Mouse (Mus musculus) urinary bladder, postnatal 4 days (tissue): ENCODE results near the gene Ube2l3.

Source experiments
- DNase-seq, 2 experiments: peaks; one replicate each; pipeline ENCODE4 v3.0.0; 2021 to 2022; ENCODE audit warnings: low spot score in 2 of 2

Ube2l3 gene

DNA sequence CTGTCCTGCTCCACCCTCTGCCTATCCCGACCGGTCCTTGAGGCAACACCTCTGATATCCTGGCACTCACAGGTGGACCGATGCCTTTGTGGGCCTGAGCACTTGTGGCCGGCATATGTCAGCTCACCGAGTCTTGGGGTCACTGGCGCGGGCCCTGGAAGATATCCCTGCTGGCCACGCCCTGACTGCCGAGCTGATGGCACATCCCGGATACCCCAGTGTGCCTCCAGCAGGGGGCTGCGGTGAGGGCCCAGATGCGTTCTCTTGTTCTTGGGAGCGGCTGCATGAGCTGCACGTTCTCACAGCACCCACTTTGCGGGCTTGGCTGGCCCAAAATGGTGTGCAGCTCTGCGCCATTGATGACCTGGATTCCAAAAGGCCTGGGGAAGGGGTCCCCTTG, 54.4 kb downstream of the Ube2l3 start:
- DNase-seq, result no peak

DNA sequence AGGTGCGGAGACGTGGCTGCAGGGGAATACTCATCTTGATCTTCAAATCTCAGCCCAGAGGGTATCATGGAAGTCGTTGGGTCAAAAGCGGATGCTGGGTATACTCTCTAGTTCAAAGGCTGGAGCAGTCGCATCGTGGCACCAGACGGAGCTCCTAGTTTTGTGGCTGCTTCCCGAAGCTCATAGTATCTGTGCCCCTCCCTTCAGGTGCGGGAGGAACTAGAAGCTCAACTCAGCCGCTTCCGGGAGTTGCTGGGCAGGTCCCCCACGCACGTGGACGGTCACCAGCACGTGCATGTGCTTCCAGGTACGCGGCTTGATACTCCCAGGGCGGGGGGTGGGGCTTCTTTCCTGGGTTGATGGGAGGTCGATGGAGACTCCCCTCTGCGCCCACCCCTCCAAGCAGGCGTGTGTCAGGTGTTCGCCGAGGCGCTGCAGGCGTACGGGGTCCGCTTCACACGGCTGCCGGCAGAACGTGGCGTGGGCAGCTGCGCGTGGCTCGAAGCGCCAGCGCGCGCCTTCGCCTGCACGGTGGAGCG, 55.0 kb downstream of the Ube2l3 start:
- DNase-seq, result no peak

DNA sequence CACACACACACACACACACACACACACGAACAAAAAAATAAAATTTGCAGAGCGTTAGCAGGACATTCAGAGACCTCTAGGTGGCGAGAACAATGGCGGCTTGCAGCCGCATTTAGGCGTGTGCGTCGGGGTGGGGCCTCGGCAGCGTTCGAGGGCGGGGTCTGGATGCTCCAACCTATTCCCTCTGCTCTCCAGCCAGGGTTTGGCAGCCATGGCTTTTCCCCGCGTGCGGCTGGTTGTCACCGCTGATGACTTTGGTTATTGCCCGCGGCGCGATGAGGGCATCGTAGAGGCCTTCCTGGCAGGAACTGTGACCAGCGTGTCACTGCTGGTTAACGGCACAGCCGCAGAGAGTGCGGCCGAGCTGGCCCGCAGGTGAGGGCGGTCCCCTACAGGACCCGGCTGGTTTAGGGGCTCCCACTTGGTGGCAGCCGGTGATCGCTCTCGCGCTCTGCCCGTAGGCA, 55.6 kb downstream of the Ube2l3 start, which contains the start of gene Ccdc116:
Gene Ccdc116 (minus strand): TSS at position 458 of the 464 bp plus-strand sequence.
- peak; percentile 70 to 81 for DNase-seq

DNA sequence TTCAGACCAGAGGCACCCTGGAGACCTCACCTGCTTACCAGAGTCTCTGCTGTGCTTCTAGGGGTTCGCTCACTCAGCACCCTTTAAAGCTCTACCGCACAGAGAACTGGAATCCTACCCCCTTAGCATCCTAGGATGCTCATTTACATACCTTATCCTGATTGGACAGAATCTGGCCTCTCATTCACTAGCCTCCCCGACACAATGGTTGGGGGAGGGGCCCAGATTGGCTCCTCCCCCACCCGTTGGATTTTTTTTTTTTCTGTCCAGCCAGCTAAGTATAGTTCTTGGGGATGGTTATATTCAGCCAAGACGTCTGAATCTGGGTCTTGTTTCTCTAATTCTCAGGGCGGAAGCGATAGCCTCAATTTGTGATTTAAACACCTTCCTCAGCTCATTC, 58.1 kb downstream of the Ube2l3 start, which contains the start of gene Ydjc:
Gene Ydjc (plus strand): TSS at position 283 of the 400 bp plus-strand sequence.
- no peak for DNase-seq

DNA sequence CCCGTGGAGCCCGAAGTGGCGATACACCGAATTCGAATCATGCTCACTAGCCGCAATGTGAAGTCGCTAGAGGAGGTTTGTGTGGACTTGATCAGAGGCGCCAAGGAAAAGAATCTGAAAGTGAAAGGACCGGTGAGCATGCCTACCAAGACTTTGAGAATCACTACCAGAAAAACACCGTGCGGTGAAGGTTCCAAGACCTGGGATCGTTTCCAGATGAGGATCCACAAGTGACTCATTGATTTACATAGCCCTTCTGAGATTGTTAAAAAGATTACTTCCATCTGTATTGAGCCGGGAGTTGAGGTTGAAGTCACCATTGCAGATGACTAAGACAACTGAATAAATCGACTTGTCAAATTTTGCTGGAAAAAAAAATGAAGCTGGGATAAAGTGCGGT, 65.1 kb downstream of the Ube2l3 start:
- DNase-seq, result no peak

DNA sequence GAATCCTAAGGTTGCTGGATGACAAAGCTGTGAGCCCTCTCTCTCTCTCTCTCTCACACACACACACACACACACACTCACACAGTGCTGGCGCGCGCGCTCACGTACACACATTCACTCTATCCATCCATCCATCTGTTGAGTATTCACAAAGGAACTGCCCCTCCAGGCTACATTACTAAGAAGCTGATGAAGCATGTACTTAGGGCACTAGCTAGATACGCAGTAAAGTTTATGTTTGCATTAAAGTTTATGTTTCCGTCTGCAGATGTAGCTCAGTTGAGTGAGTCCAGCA, 69.6 kb downstream of the Ube2l3 start:
- DNase-seq, result no peak

DNA sequence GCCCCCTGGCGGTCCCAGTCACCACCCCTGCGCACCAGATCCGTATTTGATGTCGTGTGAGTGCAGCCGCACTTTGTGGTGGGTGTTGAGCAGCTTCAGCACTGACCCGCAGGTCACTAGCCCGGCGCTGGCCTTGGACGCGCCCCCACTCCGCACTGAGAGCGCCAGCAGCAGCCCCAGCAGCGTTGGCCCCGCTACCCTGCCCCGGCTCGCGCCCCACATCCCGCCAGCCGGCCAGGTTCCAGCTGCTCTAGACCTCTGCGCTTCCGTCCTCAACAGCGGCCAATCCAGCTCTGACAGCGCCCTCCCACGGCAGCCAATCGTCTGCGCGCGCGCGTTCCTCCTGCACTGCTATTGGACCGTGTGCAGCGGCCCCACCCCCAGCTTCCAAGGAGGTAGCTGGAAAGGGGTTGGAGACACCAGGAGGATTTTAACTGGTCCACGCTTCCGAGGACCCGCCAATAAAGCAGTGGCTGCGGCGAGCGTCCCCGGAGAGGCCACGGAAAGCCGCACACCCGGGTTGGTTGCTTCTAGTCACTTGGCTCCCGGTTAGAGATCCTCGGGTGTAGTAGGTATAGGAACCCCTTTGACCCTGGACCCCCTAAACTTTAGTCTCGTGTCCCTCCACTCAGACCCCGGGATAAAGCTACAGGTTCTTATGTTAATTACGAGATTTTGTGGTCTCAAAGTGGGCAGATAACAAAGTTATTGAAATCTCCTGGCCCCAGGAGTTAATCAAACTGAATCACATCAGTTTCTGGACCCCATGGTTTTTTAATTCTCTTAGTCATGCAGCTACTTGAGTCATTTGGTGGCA, 70.2 kb downstream of the Ube2l3 start, which contains the start of gene Sdf2l1:
Gene Sdf2l1 (minus strand): TSS at position 295 of the 817 bp plus-strand sequence.
- peak; percentile 92 to 97 for DNase-seq

DNA sequence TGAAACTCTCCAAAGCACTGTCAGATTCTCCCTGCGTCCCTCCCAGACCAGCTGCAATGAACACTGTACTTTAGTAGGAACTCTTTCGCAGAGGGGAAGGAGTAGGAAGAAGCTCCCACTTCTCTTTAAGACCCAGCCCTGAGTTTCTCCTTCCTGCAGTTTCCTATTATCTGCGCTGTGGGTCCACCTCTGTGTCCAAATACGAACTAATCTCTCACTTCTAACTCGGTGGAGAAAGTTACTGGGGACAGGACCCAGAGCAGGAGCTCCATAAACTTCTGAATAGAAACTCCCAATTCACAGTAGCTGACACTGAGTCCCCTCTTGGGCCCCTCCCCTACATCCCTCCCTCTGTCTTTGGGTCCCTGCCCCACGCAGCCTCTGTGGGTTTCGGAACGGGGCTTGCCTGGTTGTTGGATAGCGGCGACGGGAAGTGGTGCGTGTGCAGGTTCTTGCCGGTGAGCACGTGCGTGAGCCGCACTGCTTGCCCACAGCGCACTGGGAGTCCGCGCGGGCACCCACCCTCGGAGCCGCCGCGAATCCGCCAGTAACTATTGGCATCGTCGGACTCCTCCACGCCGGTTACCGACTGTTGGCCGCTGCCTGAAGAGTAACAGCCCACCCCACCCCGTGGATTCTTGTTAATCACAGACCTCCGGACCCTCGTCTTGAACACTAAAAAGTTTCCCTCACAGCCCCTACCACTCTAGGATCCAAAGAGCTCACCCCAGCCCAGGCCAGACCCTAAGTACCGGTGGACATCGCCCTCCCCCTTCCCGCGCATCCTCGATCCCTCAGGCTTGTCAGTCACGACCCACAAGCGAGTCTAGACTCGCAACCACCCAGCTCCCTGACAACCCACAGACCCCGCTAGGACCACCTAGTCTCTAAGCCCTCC, 71.0 kb downstream of the Ube2l3 start:
- no peak for DNase-seq

DNA sequence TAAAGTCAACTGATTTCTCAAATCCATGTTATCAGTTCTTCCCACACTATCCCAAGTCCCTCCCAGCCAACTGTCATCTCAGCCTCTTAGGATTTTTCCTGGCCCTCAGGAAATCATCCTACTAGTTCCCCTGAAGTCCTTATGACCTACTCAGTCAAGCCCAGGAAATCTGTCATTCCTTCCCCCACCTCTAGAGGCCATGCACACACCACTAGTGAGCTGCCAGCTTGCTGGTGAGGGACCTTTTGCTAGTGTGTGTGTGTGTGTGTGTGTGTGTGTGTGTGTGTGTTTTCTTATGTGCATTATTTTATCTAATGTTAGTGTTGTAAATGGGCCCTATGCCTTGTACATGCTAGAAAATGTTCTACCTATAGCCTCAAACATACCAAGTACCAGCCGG, 75.2 kb downstream of the Ube2l3 start:
- DNase-seq, result no peak

DNA sequence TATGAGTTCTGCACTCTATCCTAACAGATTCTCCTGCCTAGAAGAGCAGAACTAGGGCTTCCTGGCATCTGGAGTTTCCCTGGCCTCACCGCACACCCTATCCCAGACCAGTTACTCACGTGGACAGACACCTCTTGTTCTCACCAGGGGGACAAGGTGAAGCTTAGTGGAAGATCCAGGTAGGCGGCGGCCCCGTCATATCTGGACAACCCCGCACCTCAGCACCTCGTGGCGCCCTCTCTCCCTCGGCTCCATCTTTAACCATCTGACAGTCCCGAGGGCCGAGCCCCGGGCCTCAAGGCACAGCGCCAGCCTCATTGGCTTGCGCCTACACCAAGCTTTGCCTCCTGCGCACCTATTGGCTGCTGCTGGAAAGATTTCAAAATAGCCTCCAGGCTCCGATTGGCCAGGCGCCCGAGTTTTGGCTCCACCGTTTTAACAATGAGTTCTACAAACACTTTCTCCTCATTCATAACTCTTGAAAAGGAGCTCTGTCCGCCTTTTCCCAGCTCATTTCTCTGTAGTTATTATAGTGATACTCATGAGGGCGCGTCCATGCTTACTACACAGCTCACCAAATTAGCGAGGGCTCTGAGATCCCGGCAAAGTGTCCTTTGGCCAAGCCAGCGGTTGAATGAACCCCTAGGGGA, 77.5 kb downstream of the Ube2l3 start, which contains the start of gene 2610318N02Rik:
Gene 2610318N02Rik (minus strand): TSS at position 297 of the 650 bp plus-strand sequence.
- peak; percentile 61 to 78 for DNase-seq

DNA sequence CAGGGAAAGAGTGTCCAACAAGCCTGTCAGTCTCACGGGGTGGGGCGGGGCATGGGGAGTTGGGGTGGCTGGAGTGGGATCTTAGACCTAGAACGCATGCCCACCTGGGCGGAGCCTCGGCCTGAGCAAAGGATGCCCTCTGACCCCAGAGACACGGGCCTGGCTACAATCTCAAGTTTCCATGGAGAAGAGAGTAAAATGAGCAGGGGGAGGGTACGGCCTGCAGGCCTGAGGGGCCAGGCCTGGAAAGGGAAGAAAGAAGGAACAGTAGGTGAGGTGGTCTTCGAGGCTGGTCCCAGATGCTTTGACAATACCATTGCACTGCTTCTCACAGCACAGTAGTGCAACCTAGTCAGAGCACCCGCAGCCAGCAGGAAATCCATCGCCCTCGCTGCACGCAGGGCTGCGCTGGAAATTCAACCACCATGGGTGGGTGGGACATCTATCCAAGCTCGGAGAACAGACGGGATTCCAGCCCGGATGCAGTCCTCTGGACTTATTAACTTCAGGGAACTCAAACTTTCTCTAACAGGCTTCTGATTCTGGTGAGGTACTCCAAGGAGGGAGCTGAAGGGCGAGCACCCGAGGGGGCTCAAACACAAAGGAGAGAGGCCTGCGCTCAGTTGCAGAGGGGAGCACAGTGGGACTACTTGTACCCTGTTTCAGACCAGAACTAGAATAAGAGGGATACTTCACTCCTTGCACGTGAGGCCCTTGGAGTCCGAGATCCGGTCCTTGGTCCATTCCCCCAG, 78.2 kb downstream of the Ube2l3 start:
- no peak for DNase-seq

DNA sequence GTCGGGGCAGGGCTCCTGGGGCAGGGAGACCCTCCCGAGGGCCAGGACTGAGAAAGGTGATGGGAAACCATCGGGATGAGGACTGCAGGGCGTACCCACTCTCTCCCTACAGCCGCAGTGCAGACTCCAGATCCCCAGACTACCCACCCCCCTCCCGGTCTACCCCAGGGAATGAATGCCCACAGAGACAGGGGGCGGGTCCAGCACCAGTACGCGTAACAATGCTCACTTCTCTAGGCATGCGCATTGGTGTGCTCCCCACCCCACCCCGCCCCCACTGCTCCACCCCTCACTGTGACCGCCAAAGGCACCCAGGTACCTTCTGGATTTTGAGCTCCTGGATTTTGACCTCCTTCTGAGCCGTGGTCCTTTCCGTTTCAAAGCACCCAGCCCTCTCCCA, 80.9 kb downstream of the Ube2l3 start:
- no peak for DNase-seq

DNA sequence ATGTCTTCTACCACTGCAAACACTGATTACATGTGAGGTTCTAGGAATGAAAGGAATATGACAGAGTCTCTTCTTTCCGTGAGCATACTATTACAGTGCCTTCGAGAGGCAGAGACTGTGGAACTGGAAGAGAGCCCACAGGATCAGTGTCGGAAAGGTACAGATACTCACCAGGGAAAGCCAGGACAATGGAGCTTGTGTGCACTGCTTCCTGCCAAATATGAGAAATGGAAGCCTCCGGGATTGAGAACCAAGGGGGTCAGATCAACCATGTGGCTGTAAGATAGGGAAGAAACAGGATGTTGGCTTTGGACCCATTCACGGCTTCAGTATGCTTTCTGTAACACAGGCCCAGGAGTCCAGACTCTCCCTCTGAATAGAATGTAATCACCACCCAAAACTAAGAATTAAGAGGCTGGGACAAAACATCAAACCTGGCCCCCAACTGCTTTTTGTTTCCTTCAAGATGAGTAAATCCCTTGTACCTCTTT, 85.1 kb downstream of the Ube2l3 start:
- no peak for DNase-seq

DNA sequence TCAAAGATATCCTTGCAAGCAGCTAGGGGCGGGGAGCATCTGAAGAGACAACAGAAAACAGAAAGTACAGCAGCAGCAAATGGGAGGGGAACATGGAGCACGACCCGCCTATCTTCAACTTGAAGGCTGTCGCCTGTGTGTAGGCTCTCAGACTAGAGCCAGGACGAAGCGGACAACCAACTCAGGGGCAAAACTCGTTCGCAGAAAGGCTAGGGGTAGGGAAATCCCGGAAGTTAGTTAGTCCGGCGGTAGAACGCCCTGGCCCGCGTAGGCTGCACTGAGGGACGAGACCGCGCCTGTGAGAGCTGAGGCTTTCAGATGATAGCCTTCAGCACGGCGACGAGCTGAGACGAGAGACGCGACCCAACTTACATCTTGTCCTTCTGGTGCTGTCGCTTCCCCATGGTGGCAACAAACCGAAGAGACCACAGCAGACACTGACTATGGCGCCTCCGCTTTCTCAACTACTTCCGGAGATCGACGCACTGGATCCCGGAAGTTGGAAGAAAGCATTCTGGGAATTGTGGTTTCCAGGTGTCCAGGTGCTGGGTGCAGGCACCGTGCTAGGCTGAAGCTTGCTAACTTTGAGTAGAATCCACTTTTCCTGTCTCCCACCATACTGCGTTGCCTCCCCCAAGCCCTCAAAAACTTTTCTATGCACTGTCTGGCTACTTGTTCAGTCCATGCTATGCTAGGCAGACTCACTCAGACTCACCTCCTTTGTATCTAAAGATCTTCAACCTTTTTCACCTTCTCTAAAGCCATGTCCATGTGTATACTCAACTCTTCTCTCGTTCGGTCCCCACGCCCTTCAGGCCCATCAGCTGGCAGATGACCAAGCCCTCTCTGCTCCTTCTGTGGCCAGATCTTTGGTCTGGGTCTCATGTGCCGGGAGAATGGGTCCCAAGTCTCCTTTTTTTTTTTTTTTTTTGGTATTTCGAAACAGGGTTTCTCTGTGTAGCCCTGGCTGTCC, 91.4 kb downstream of the Ube2l3 start, which contains the start of gene Ppil2:
Gene Ppil2 (minus strand): TSS at position 487 of the 973 bp plus-strand sequence.
- peak in 1 of 2 experiments; percentile 57 for DNase-seq

DNA sequence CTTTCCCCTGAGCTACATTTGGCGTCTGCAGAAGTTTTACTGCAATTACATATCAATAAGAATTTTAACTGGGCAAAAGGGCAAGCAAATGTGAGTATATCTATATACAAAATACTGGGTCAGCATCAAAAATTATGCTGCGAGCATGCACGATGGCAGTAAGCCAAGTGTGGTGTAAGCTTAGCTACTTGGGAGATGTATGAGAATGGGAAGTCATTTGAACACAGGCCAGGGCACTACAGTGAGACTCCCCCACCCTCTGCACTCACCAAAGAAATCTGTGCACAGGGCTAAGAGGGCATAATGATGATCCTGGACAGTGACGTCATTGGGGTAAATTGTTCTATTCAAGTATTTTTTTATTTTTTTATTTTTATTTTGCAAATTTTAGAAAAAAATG, 97.8 kb downstream of the Ube2l3 start:
- DNase-seq, result no peak

DNA sequence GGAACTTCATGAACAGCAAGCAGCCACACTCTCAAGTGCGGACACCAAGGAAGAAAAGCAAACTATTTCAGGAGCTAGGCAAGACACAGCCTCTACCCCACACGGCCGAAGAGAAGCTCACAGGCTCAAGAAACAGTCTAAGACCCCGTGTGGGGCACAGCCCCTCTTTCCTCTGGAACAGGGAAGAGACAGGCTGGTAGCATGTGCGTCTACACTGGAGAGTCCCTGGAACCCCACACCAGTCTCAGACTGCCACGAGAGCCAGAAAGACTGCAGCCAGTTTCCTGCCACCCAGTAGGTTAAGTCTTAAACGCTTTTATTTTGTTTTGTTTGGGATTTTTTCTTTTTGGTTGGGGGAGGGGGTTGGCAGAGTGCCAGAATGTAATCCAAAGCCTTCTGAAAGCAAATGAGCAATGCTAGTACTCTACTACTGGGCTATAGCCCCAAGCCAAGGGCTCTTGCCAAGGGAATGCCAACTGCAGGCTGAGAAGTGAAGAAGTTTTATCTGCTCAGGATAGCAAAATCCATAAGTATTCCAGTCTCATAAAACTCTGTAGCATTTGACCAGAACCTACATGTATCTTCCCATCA, 99.7 kb downstream of the Ube2l3 start:
- no peak for DNase-seq
